Mouse (Mus musculus): ENCODE data around the gene Prkar2a. TPM values are rescaled to one million over a fixed set of nuclear protein-coding genes. Genes with fewer than 3 reads are reported as not detected.
A peak's percentile ranks its signal among the peaks of the same experiment; 100 is the strongest.

The Prkar2a gene
- polyA plus RNA-seq, 1 experiment from 2014 or later, result 22.2 TPM

- Histone ChIP-seq H3K9ac (ENCODE audit: low read length) (no peak overlapping the region), H3K27ac (replicated peaks) (no peak overlapping the region), H3K9me3 (ENCODE audit: control insufficient read depth, low read length) (no peaks in the 10 kb centered on the region), H3K36me3 (ENCODE audit: control insufficient read depth, insufficient read depth, low read length) (no peaks in the 10 kb centered on the region), H3K4me2 (replicated peaks; ENCODE audit: low read depth) (no peak overlapping the region), H3K27me3 (ENCODE audit: control insufficient read depth, insufficient read depth, low read length) (no peaks in the 10 kb centered on the region), H3K4me1 (replicated peaks; ENCODE audit: control insufficient read depth, insufficient read depth) (peaks cover 9% of the 10 kb centered on the region), H3K4me3 (ENCODE audit: low read depth, low read length) (no peak overlapping the region)
- ATAC-seq (ENCODE audit: low FRiP score, low TSS enrichment), result no peak
- no peak for DNase-seq (ENCODE audit: low spot score)
- 64% methylated on average over 1 of the region's 1 CpGs for WGBS
- TF ChIP-seq CTCF (IDR thresholded peaks at IDR 0.05; ENCODE audit: low read depth) (no peak), EP300 (optimal IDR thresholded peaks at IDR 0.05) (no peak)
Observed at GRCm38 (mm10) chr9:108689993-108690392, 879 bp downstream of the Prkar2a start.

- H3K36me3 ChIP-seq (ENCODE audit: control insufficient read depth, insufficient read depth, low read length), result no peaks in the 10 kb centered on the region
- TF ChIP-seq CTCF (IDR thresholded peaks at IDR 0.05; ENCODE audit: low read depth), result no peak
- ATAC-seq (ENCODE audit: low FRiP score, low TSS enrichment), result no peak
- H3K4me2 ChIP-seq (replicated peaks; ENCODE audit: low read depth), result no peak overlapping the region
- H3K9ac ChIP-seq (ENCODE audit: low read length), result no peak overlapping the region
- H3K4me1 ChIP-seq (replicated peaks; ENCODE audit: control insufficient read depth, insufficient read depth), result peaks cover 9% of the 10 kb centered on the region
- no peaks in the 10 kb centered on the region for H3K27me3 ChIP-seq (ENCODE audit: control insufficient read depth, insufficient read depth, low read length)
- peak overlapping the region; percentile 90; the same call in 1 of the 2 replicates for H3K27ac ChIP-seq (replicated peaks)
- no peak overlapping the region for H3K4me3 ChIP-seq (ENCODE audit: low read depth, low read length)
- DNase-seq (ENCODE audit: low spot score), result no peak
- no peaks in the 10 kb centered on the region for H3K9me3 ChIP-seq (ENCODE audit: control insufficient read depth, low read length)
- 86% methylated on average over 6 of the region's 6 CpGs for WGBS
Observed at GRCm38 (mm10) chr9:108690914-108691313, 1.8 kb downstream of the Prkar2a start.

- no peaks in the 10 kb centered on the region for H3K27me3 ChIP-seq (ENCODE audit: control insufficient read depth, insufficient read depth, low read length)
- peak overlapping the region; percentile 82 for H3K4me3 ChIP-seq (ENCODE audit: low read depth, low read length)
- H3K36me3 ChIP-seq (ENCODE audit: control insufficient read depth, insufficient read depth, low read length), result no peaks in the 10 kb centered on the region
- peak overlapping the region; percentile 90 for H3K27ac ChIP-seq (replicated peaks)
- no peaks in the 10 kb centered on the region for H3K9me3 ChIP-seq (ENCODE audit: control insufficient read depth, low read length)
- no peak for DNase-seq (ENCODE audit: low spot score)
- TF ChIP-seq EP300 (optimal IDR thresholded peaks at IDR 0.05) (no peak), CTCF (IDR thresholded peaks at IDR 0.05; ENCODE audit: low read depth) (no peak)
- peak overlapping the region; percentile 98 for H3K4me2 ChIP-seq (replicated peaks; ENCODE audit: low read depth)
- peaks cover 9% of the 10 kb centered on the region for H3K4me1 ChIP-seq (replicated peaks; ENCODE audit: control insufficient read depth, insufficient read depth)
- no peak; the same call in none of the 2 replicates for ATAC-seq (ENCODE audit: low FRiP score, low TSS enrichment)
- 58% methylated on average over 8 of the region's 8 CpGs for WGBS
- peak overlapping the region; percentile 86 for H3K9ac ChIP-seq (ENCODE audit: low read length)
Observed at GRCm38 (mm10) chr9:108691371-108691770, 2.3 kb downstream of the Prkar2a start.

GRCm38 (mm10) chr9:108691846-108692225, 2.7 kb downstream of the Prkar2a start:
- whole genome bisulfite sequencing, result under 1% methylated on average over 38 of the region's 42 CpGs
- DNase-seq (ENCODE audit: low spot score) (peak; percentile 94), ATAC-seq (ENCODE audit: low FRiP score, low TSS enrichment) (peak; percentile 93)
- peak overlapping the region; percentile 98 for H3K4me2 ChIP-seq (replicated peaks; ENCODE audit: low read depth)
- H3K27ac ChIP-seq (replicated peaks), result peak overlapping the region; percentile 90
- H3K9ac ChIP-seq (ENCODE audit: low read length), result peak overlapping the region; percentile 86
- H3K4me3 ChIP-seq (ENCODE audit: low read depth, low read length), result peak overlapping the region; percentile 82
- no peaks in the 10 kb centered on the region for H3K9me3 ChIP-seq (ENCODE audit: control insufficient read depth, low read length)
- H3K27me3 ChIP-seq (ENCODE audit: control insufficient read depth, insufficient read depth, low read length), result no peaks in the 10 kb centered on the region
- H3K36me3 ChIP-seq (ENCODE audit: control insufficient read depth, insufficient read depth, low read length), result no peaks in the 10 kb centered on the region
- H3K4me1 ChIP-seq (replicated peaks; ENCODE audit: control insufficient read depth, insufficient read depth), result peaks cover 9% of the 10 kb centered on the region
- no peak for TF ChIP-seq EP300 (optimal IDR thresholded peaks at IDR 0.05)
- no peak for TF ChIP-seq CTCF (IDR thresholded peaks at IDR 0.05; ENCODE audit: low read depth)

- Histone ChIP-seq H3K4me3 (ENCODE audit: low read depth, low read length) (peak overlapping the region; percentile 82), H3K9me3 (ENCODE audit: control insufficient read depth, low read length) (no peaks in the 10 kb centered on the region), H3K4me2 (replicated peaks; ENCODE audit: low read depth) (peak overlapping the region; percentile 98), H3K4me1 (replicated peaks; ENCODE audit: control insufficient read depth, insufficient read depth) (peaks cover 9% of the 10 kb centered on the region), H3K36me3 (ENCODE audit: control insufficient read depth, insufficient read depth, low read length) (no peaks in the 10 kb centered on the region), H3K27me3 (ENCODE audit: control insufficient read depth, insufficient read depth, low read length) (no peaks in the 10 kb centered on the region), H3K27ac (replicated peaks) (peak overlapping the region; percentile 90), H3K9ac (ENCODE audit: low read length) (peak overlapping the region; percentile 86)
- WGBS, result under 1% methylated on average over 72 of the region's 92 CpGs
- TF ChIP-seq EP300 (optimal IDR thresholded peaks at IDR 0.05) (no peak), CTCF (IDR thresholded peaks at IDR 0.05; ENCODE audit: low read depth) (peak; percentile 51)
- ATAC-seq (ENCODE audit: low FRiP score, low TSS enrichment) (peak; percentile 57), DNase-seq (ENCODE audit: low spot score) (peak; percentile 71)
Observed at GRCm38 (mm10) chr9:108692226-108693041, 3.3 kb downstream of the Prkar2a start.

GRCm38 (mm10) chr9:108693946-108694345, 4.8 kb downstream of the Prkar2a start:
- Histone ChIP-seq H3K9ac (ENCODE audit: low read length) (no peak overlapping the region), H3K27me3 (ENCODE audit: control insufficient read depth, insufficient read depth, low read length) (no peaks in the 10 kb centered on the region)
- no peak for DNase-seq (ENCODE audit: low spot score)

More at GRCm38 (mm10) chr9:108693946-108694345, 4.8 kb downstream of the Prkar2a start:
- no peak overlapping the region for H3K27ac ChIP-seq (replicated peaks)
- no peak for ATAC-seq (ENCODE audit: low FRiP score, low TSS enrichment)
- no peaks in the 10 kb centered on the region for H3K36me3 ChIP-seq (ENCODE audit: control insufficient read depth, insufficient read depth, low read length)
- H3K4me1 ChIP-seq (replicated peaks; ENCODE audit: control insufficient read depth, insufficient read depth), result peaks cover 9% of the 10 kb centered on the region
- H3K4me2 ChIP-seq (replicated peaks; ENCODE audit: low read depth), result peak overlapping the region; percentile 98
- WGBS, result 71% methylated on average over 4 of the region's 4 CpGs
- H3K4me3 ChIP-seq (ENCODE audit: low read depth, low read length), result no peak overlapping the region
- no peaks in the 10 kb centered on the region for H3K9me3 ChIP-seq (ENCODE audit: control insufficient read depth, low read length)
- no peak for TF ChIP-seq CTCF (IDR thresholded peaks at IDR 0.05; ENCODE audit: low read depth)
- no peak for TF ChIP-seq EP300 (optimal IDR thresholded peaks at IDR 0.05)
